Mouse (Mus musculus): ENCODE data around the gene Rab37. TPM values are rescaled to one million over a fixed set of nuclear protein-coding genes. Genes with fewer than 3 reads are reported as not detected.

The Rab37 gene
- polyA plus RNA-seq, 1 experiment from 2014 or later, result 0.85 TPM

DNA sequence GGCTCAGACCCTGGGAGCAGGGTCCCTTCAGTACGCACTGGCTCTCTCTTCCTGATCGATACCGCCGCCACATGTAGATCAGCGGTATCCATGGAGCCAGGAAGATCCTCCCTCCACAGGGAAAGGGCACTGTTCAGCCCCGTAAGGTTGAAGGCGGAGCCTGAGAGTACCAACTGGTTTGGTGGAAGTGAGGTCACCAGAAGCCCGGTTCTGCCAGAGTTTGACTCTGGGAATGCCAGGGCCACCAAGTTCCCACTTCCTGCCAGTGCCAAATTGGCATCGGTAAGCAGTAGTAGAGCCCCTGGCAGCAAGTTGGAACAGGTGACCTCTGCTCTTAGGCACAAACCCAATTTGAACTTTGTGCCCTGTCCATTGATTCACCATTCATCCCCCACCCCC, 73.7 kb downstream of the Rab37 start:
- Histone ChIP-seq H3K36me3 (ENCODE audit: control insufficient read depth, insufficient read depth) (no peaks in the 10 kb centered on the region), H3K4me3 (replicated peaks; ENCODE audit: low read length) (peak overlapping the region; percentile 55), H3K9ac (replicated peaks; ENCODE audit: low read depth, low read length) (peak overlapping the region; percentile 31; the same call in 1 of the 2 replicates), H3K4me1 (replicated peaks; ENCODE audit: control insufficient read depth, insufficient read depth, low read length) (peaks cover 19% of the 10 kb centered on the region), H3K27me3 (replicated peaks; ENCODE audit: control insufficient read depth, insufficient read depth, low read length) (peaks cover 12% of the 10 kb centered on the region; the same call in 1 of the 2 replicates), H3K27ac (ENCODE audit: low read length) (no peak overlapping the region), H3K4me2 (ENCODE audit: low read length) (peak overlapping the region; percentile 62), H3K9me3 (ENCODE audit: control insufficient read depth, low read length) (no peaks in the 10 kb centered on the region)
- ATAC-seq, result no peak
- 3% methylated on average over 9 of the region's 9 CpGs for WGBS

DNA sequence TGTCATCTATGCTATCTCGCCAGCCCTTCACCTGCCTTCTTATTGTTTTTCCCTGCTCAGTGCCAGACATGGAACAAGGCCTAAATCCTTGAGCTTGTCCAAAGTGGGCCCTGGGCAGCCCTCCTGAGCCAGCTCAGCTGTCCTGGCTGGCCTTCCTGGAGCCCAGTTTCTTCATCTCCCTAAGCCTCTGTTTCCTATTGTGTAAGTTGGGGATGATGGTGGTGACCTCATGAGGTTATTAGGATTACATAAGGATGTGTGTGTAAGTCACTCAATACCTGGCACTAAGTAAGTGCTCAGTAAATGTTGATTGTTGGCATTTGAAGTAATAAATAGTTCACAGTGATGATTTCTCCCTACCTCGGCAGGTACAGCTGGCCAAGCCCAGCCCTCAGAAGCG, 75.5 kb downstream of the Rab37 start:
- ATAC-seq, result no peak
- WGBS, result 89% methylated on average over 3 of the region's 3 CpGs
- Histone ChIP-seq H3K9ac (replicated peaks; ENCODE audit: low read depth, low read length) (no peak overlapping the region), H3K27me3 (replicated peaks; ENCODE audit: control insufficient read depth, insufficient read depth, low read length) (peaks cover 9% of the 10 kb centered on the region; the same call in 1 of the 2 replicates), H3K27ac (ENCODE audit: low read length) (no peak overlapping the region), H3K4me1 (replicated peaks; ENCODE audit: control insufficient read depth, insufficient read depth, low read length) (peaks cover 19% of the 10 kb centered on the region), H3K9me3 (ENCODE audit: control insufficient read depth, low read length) (no peaks in the 10 kb centered on the region), H3K4me2 (ENCODE audit: low read length) (no peak overlapping the region), H3K4me3 (replicated peaks; ENCODE audit: low read length) (no peak overlapping the region), H3K36me3 (ENCODE audit: control insufficient read depth, insufficient read depth) (no peaks in the 10 kb centered on the region)

DNA sequence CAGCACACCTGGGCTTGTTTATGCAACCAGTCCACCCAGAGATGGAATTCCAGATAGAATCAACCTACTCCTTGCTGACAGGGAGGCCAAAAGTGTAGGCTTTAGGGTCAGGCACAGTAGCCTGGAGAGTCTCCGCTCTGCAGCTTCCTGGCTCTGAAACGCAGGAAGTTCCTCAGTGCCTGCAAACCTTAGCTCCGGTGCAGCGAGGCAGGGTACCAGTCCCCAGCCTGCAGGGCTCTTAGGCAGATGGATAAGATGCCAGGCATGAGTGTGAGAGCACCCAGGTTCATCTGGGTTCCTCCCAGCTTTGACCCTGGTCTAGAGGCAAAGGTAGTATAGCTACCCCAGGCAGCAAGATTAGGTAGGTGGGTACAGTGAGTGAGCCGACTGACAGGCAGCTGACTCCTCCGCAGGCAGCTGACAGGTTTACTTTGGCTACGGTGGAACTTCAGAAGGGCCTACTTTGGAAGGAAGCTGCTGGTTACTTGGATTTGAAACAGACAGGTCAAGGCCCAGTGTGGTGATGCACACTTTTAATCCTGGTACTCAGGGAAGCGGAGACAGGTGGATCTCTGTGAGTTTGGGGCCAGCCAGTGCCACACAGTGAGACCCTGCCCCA, 76.5 kb downstream of the Rab37 start:
- Histone ChIP-seq H3K27ac (ENCODE audit: low read length) (no peak overlapping the region), H3K4me3 (replicated peaks; ENCODE audit: low read length) (no peak overlapping the region), H3K4me1 (replicated peaks; ENCODE audit: control insufficient read depth, insufficient read depth, low read length) (peaks cover 29% of the 10 kb centered on the region), H3K27me3 (replicated peaks; ENCODE audit: control insufficient read depth, insufficient read depth, low read length) (peaks cover 5% of the 10 kb centered on the region; the same call in 1 of the 2 replicates), H3K9me3 (ENCODE audit: control insufficient read depth, low read length) (no peaks in the 10 kb centered on the region), H3K36me3 (ENCODE audit: control insufficient read depth, insufficient read depth) (no peaks in the 10 kb centered on the region), H3K4me2 (ENCODE audit: low read length) (no peak overlapping the region), H3K9ac (replicated peaks; ENCODE audit: low read depth, low read length) (no peak overlapping the region)
- 82% methylated on average over 8 of the region's 8 CpGs for WGBS
- ATAC-seq, result no peak

DNA sequence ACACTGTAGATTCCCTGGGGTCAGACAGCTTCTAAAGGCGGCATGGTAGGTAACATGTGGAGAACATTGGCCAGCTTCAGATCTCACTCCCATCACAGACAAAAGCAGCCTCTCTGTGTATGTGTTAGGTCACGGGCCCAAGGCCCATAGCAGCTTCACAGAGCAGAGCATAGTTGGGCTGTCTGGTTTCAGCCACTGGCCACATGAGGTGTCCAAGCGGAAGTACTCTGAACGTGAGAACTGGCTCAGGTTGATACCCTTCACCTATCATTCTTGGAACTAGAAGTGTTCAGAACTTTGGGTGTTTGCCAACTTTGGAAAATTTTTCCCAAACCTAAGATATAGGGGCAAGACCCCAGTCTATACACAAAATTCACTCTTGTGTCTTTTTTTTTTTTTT, 78.2 kb downstream of the Rab37 start:
- Histone ChIP-seq H3K4me1 (replicated peaks; ENCODE audit: control insufficient read depth, insufficient read depth, low read length) (peaks cover 27% of the 10 kb centered on the region), H3K9me3 (ENCODE audit: control insufficient read depth, low read length) (no peaks in the 10 kb centered on the region), H3K9ac (replicated peaks; ENCODE audit: low read depth, low read length) (no peak overlapping the region)

DNA sequence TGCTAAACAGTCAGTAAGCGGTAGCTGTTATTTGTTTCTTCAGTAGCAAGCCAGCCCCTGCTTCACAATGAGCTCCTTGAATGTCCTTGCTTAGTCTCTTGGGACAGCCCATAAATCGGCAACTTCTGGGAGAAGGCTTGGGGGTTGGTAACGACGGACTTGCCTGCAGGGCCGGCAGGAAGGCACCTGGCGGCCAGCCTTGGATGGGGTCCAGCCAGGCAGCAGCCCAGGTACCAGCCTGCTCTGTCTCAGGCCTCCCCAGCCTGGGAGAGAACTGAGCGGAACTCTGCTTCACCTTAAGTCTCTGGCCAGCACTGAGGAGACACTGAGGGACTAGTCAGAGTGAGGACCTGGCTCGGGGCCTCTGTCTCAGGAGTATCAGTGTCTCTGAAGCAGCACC, 79.9 kb downstream of the Rab37 start:
- Histone ChIP-seq H3K9me3 (ENCODE audit: control insufficient read depth, low read length) (no peaks in the 10 kb centered on the region), H3K4me3 (replicated peaks; ENCODE audit: low read length) (no peak overlapping the region), H3K4me1 (replicated peaks; ENCODE audit: control insufficient read depth, insufficient read depth, low read length) (peaks cover 22% of the 10 kb centered on the region), H3K9ac (replicated peaks; ENCODE audit: low read depth, low read length) (no peak overlapping the region), H3K36me3 (ENCODE audit: control insufficient read depth, insufficient read depth) (no peaks in the 10 kb centered on the region), H3K27ac (ENCODE audit: low read length) (no peak overlapping the region), H3K27me3 (replicated peaks; ENCODE audit: control insufficient read depth, insufficient read depth, low read length) (no peaks in the 10 kb centered on the region), H3K4me2 (ENCODE audit: low read length) (no peak overlapping the region)
- no peak for ATAC-seq
- WGBS, result 37% methylated on average over 7 of the region's 8 CpGs

More for the DNA sequence above, 78.2 kb downstream of the Rab37 start:
- Histone ChIP-seq H3K4me2 (ENCODE audit: low read length) (no peak overlapping the region), H3K27ac (ENCODE audit: low read length) (no peak overlapping the region), H3K27me3 (replicated peaks; ENCODE audit: control insufficient read depth, insufficient read depth, low read length) (peaks cover 5% of the 10 kb centered on the region; the same call in 1 of the 2 replicates), H3K36me3 (ENCODE audit: control insufficient read depth, insufficient read depth) (no peaks in the 10 kb centered on the region), H3K4me3 (replicated peaks; ENCODE audit: low read length) (no peak overlapping the region)
- 90% methylated on average over 4 of the region's 4 CpGs for WGBS
- no peak for ATAC-seq

DNA sequence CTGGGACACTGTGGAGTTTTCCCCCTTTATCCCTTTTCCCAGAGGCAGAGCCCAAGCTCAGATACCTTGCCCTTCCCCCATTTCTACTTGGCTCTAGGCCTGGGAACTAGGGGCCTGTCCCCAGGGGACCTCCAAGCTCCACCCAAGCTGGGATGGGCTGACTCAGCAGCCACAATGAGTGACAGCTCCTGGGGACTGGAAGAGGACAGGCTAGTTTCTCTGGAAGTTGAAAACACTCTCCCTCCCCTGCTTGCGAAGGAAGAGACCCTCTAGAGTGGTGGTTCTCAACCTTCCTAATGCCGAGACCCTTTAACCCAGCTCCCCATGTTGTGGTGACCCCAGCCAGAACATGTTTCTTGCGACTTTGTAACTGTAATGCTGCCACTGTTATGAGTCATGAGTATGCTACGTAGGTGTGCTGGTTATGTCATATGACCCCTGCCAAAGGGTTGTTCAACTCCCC, 81.6 kb downstream of the Rab37 start:
- no peak for ATAC-seq
- H3K36me3 ChIP-seq (ENCODE audit: control insufficient read depth, insufficient read depth), result no peaks in the 10 kb centered on the region
- no peak overlapping the region for H3K27ac ChIP-seq (ENCODE audit: low read length)
- WGBS, result 26% methylated on average over 4 of the region's 4 CpGs
- H3K4me2 ChIP-seq (ENCODE audit: low read length), result no peak overlapping the region
- H3K9me3 ChIP-seq (ENCODE audit: control insufficient read depth, low read length), result no peaks in the 10 kb centered on the region
- H3K27me3 ChIP-seq (replicated peaks; ENCODE audit: control insufficient read depth, insufficient read depth, low read length), result no peaks in the 10 kb centered on the region
- H3K9ac ChIP-seq (replicated peaks; ENCODE audit: low read depth, low read length), result no peak overlapping the region
- no peak overlapping the region for H3K4me3 ChIP-seq (replicated peaks; ENCODE audit: low read length)
- peaks cover 32% of the 10 kb centered on the region for H3K4me1 ChIP-seq (replicated peaks; ENCODE audit: control insufficient read depth, insufficient read depth, low read length)

DNA sequence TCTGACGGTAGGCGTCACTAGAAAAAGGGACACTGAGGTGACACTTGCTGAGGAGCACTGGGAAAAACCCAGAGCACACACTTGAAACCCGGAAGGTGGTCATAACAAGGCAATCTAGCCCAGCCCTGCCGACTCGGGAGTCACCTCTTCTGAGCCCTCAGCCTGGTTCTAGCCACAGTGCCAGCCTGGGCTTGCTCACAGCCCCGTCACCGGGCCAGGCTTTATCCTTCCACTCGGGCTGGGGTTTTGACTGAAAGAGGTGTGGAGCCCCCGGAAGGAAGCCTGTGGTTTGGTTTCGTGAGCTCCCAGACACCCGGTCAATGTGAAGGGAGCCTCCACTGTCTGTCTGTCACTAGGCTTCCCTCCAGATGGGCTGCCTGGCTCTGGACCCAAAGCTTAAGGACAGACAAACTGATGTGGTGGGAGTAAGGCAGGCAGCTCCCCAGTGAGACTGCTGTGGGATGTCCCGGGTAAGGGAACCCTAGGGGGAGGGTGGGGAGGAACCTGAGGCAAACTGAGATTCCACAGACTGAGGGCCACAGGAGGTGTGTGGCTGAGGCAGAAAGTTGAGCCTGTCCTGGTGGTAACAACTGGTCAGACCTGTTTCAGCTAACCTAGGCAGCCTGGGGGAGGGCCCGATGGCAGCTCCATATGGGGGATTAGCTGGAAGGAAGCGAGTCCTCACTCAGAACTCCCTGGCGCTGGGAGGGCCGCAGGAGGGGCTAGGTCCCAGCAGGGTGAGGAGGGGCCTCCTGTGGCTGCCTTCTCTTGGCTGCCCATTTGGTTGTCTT, 82.5 kb downstream of the Rab37 start:
- H3K4me2 ChIP-seq (ENCODE audit: low read length), result no peak overlapping the region
- H3K4me1 ChIP-seq (replicated peaks; ENCODE audit: control insufficient read depth, insufficient read depth, low read length), result peaks cover 35% of the 10 kb centered on the region
- 24% methylated on average over 16 of the region's 16 CpGs for WGBS
- no peak overlapping the region for H3K27ac ChIP-seq (ENCODE audit: low read length)
- no peaks in the 10 kb centered on the region for H3K27me3 ChIP-seq (replicated peaks; ENCODE audit: control insufficient read depth, insufficient read depth, low read length)
- no peak overlapping the region for H3K4me3 ChIP-seq (replicated peaks; ENCODE audit: low read length)
- ATAC-seq, result no peak
- H3K9me3 ChIP-seq (ENCODE audit: control insufficient read depth, low read length), result no peaks in the 10 kb centered on the region
- no peak overlapping the region; the same call in 1 of the 2 replicates for H3K9ac ChIP-seq (replicated peaks; ENCODE audit: low read depth, low read length)
- H3K36me3 ChIP-seq (ENCODE audit: control insufficient read depth, insufficient read depth), result no peaks in the 10 kb centered on the region

DNA sequence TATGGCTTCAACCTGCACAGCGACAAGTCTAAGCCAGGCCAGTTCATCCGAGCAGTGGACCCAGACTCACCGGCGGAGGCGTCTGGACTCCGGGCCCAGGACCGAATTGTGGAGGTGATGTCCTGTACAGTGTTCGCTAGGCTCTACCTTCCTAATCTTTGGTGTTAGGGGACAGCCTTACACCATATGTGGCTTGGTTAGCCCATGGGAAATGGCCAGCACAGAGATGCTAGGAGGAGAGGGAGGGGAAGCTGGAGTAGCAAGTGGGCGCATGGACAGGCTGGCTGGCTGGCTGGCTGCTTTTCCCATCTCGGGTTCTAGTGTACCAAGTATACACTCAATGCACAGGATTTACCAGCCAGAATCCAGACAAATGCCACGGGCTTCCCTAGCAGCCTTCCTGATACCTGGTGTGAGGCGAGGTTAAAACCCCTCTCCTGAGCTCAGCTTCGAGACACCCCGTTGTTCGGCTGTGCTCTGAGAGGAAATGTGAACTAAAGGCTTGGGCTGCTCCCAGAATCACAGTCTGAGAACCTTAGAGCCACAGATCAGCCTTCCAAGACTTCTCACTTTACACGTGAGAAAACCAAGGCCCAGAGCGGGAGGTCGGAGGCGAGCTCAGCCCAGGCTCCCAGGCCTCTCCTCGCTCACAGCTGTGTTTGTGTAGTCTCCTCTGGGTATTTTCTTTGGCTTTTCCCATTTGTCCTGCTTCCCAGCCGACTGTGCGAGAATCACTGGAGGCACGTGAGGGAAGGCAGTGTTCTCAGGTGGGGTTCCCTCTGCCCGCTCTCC, 85.4 kb downstream of the Rab37 start:
- Histone ChIP-seq H3K4me3 (replicated peaks; ENCODE audit: low read length) (no peak overlapping the region), H3K4me2 (ENCODE audit: low read length) (no peak overlapping the region), H3K27ac (ENCODE audit: low read length) (no peak overlapping the region), H3K27me3 (replicated peaks; ENCODE audit: control insufficient read depth, insufficient read depth, low read length) (no peaks in the 10 kb centered on the region), H3K36me3 (ENCODE audit: control insufficient read depth, insufficient read depth) (no peaks in the 10 kb centered on the region), H3K4me1 (replicated peaks; ENCODE audit: control insufficient read depth, insufficient read depth, low read length) (peaks cover 40% of the 10 kb centered on the region), H3K9ac (replicated peaks; ENCODE audit: low read depth, low read length) (no peak overlapping the region), H3K9me3 (ENCODE audit: control insufficient read depth, low read length) (no peaks in the 10 kb centered on the region)
- ATAC-seq, result no peak
- 62% methylated on average over 24 of the region's 24 CpGs for WGBS
